ENCODE assay signal across 8 mouse cellular contexts in the genomic region with DNA sequence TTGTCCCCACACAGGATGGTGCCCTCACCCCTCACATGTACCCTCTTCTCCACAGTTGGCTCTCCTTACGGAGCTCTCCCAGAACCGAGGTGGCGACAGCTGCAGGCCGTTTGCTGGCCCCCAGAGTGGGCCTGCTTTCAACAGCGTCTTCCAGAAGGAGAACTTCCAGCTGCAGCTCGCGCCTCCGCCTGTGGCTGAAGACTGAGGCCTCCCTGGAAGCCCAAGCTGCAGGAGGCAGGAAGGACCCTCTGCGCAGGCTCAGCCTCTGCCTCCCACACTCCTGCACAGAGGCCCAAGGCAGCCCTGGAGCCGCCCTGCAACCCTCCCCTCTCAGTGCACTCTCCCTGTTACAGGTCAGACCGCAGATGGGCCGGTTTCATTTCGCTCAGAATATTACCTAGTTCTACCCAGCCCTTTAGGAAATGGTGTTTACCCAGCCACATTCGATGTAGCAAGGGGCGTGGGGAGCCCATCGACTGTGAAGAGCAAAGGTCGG. TPM values are rescaled to one million over a fixed set of nuclear protein-coding genes. Genes with fewer than 3 reads are reported as not detected.
A peak's percentile ranks its signal among the peaks of the same experiment; 100 is the strongest.
DNase-seq lines count a peak whose midpoint lies in the region; ATAC-seq and TF ChIP-seq lines count a peak whose summit lies in the region.

No protein-coding gene starts in this region.

- H3K36me3 ChIP-seq in embryonic facial prominence, embryonic 12.5 days = no peaks in the 10 kb centered on the region
- peaks cover 25% of the 10 kb centered on the region for H3K36me3 ChIP-seq in heart, embryonic 12.5 days
- H3K36me3 ChIP-seq in kidney, embryonic 14.5 days (ENCODE audit: control insufficient read depth, insufficient read depth, low read length) = no peaks in the 10 kb centered on the region

- peak overlapping the region; percentile 66 for H3K27ac ChIP-seq in embryonic facial prominence, embryonic 12.5 days
- H3K27ac ChIP-seq in heart, embryonic 12.5 days (ENCODE audit: poor library complexity, severe bottlenecking) = no peak overlapping the region
- peak overlapping the region; percentile 88 for H3K27ac ChIP-seq in kidney, embryonic 14.5 days (ENCODE audit: low read depth, low read length)

- ATAC-seq in embryonic facial prominence, embryonic 12.5 days (ENCODE audit: insufficient number of reproducible peaks, insufficient read depth, low FRiP score, low TSS enrichment) = no peak
- ATAC-seq in heart, embryonic 12.5 days (ENCODE audit: insufficient number of reproducible peaks, low FRiP score) = peak; percentile 52; the same call in 1 of the 2 replicates
- ATAC-seq in kidney, embryonic 14.5 days (ENCODE audit: low FRiP score, low TSS enrichment) = peak; percentile 92

- H3K4me2 ChIP-seq in embryonic facial prominence, embryonic 12.5 days (replicated peaks) = no peak overlapping the region; the same call in 1 of the 2 replicates
- H3K4me2 ChIP-seq in heart, embryonic 12.5 days = peak overlapping the region; percentile 17
- H3K4me2 ChIP-seq in kidney, embryonic 14.5 days (replicated peaks; ENCODE audit: low read depth, low read length) = peak overlapping the region; percentile 31

- no peaks in the 10 kb centered on the region for H3K27me3 ChIP-seq in embryonic facial prominence, embryonic 12.5 days
- no peaks in the 10 kb centered on the region for H3K27me3 ChIP-seq in heart, embryonic 12.5 days (replicated peaks)
- no peaks in the 10 kb centered on the region for H3K27me3 ChIP-seq in kidney, embryonic 14.5 days (ENCODE audit: control insufficient read depth, insufficient read depth, low read length)

- DNase-seq in adrenal gland, adult 2 months = peak; percentile 39
- DNase-seq in adrenal gland, adult 8-10 months = no peak
- peak; percentile 33 for DNase-seq in lung, adult 2 months
- DNase-seq in right cerebral cortex, postnatal 25 days = peak; percentile 37
- no peak for DNase-seq in layer of hippocampus, adult 9-10 months (ENCODE audit: low spot score)

- H3K4me3 ChIP-seq in embryonic facial prominence, embryonic 12.5 days = no peak overlapping the region
- H3K4me3 ChIP-seq in heart, embryonic 12.5 days = no peak overlapping the region
- H3K4me3 ChIP-seq in kidney, embryonic 14.5 days (ENCODE audit: low read length) = 0 out of 2 replicates have a peak overlapping the region, but pooled peaks have one; percentile 8
- no peak overlapping the region for H3K4me3 ChIP-seq in lung, adult 2 months (replicated peaks; ENCODE audit: extremely low read depth, low read depth, low read length)

- H3K9ac ChIP-seq in embryonic facial prominence, embryonic 12.5 days = no peak overlapping the region
- H3K9ac ChIP-seq in heart, embryonic 12.5 days = no peak overlapping the region
- peak overlapping the region; percentile 51 for H3K9ac ChIP-seq in kidney, embryonic 14.5 days (ENCODE audit: low read depth, low read length)

- no peaks in the 10 kb centered on the region for H3K9me3 ChIP-seq in embryonic facial prominence, embryonic 12.5 days
- H3K9me3 ChIP-seq in heart, embryonic 12.5 days (replicated peaks) = peaks cover 9% of the 10 kb centered on the region
- H3K9me3 ChIP-seq in kidney, embryonic 14.5 days (ENCODE audit: control insufficient read depth, low read length) = no peaks in the 10 kb centered on the region

- 36% methylated on average over 17 of the region's 17 CpGs for WGBS in embryonic facial prominence, embryonic 12.5 days
- WGBS in heart, embryonic 12.5 days = 34% methylated on average over 17 of the region's 17 CpGs
- WGBS in kidney, embryonic 14.5 days = 11% methylated on average over 17 of the region's 17 CpGs
- 35% methylated on average over 17 of the region's 17 CpGs for WGBS in lung, adult 2 months

- TF ChIP-seq POLR2A in lung, adult 2 months (IDR thresholded peaks at IDR 0.05; ENCODE audit: borderline replicate concordance, extremely low read depth, low read depth, low read length) = peak; percentile 38; the same call in 1 of the 2 replicates

- TF ChIP-seq CTCF in lung, adult 2 months (IDR thresholded peaks at IDR 0.05; ENCODE audit: insufficient read depth, low read length) = no peak

- H3K4me1 ChIP-seq in embryonic facial prominence, embryonic 12.5 days = peaks cover 11% of the 10 kb centered on the region
- peaks cover 59% of the 10 kb centered on the region for H3K4me1 ChIP-seq in heart, embryonic 12.5 days (replicated peaks)
- peaks cover 15% of the 10 kb centered on the region for H3K4me1 ChIP-seq in kidney, embryonic 14.5 days (ENCODE audit: control insufficient read depth, insufficient read depth, low read length)
- H3K4me1 ChIP-seq in lung, adult 2 months (ENCODE audit: control insufficient read depth, insufficient read depth, low read length) = peaks cover 40% of the 10 kb centered on the region

RNA-seq across cellular contexts. Expression of a gene that starts 50.4 kb away (rescaled TPM):
- total RNA-seq in adrenal gland, adult 2 months (2021) = 10 to 100 TPM; 15.2 to 21.1 TPM
- 13.6 and 14.2 TPM in 2 replicates for polyA plus RNA-seq in adrenal gland, adult 2 months (2012; rRNA removed)
- total RNA-seq in adrenal gland, adult 8-10 months (2022) = 10 to 100 TPM; 19.6 to 26.0 (median 22.7) TPM
- 27.0 and 27.5 TPM in 2 replicates for polyA plus RNA-seq in embryonic facial prominence, embryonic 12.5 days (2016; fragmentation: Nextera tagmentation; extraction: Ambion mirVana)
- 26.7 and 26.8 TPM in 2 replicates for polyA plus RNA-seq in heart, embryonic 12.5 days (2016; fragmentation: Nextera tagmentation; extraction: Ambion mirVana)
- polyA plus RNA-seq in kidney, embryonic 14.5 days (2014; fragmentation: Nextera tagmentation; extraction: Ambion mirVana) = 8.0 and 12.5 TPM in 2 replicates
- polyA plus RNA-seq in lung, adult 2 months (2012; rRNA removed) = 20.9 and 22.5 TPM in 2 replicates

Comparison
In these comparisons a context has a peak if more than half of its experiments do, and no peak if none do; other contexts are left out.
1. DNase-seq: peak in adrenal gland, adult 2 months (single experiment), lung, adult 2 months (single experiment) and right cerebral cortex, postnatal 25 days (single experiment); none in adrenal gland, adult 8-10 months (single experiment) and layer of hippocampus, adult 9-10 months (single experiment).